Mouse (Mus musculus): Measurements from ENCODE around the gene Alg9.
"Not testable (repeated sequence)": the region's sequence is repeated elsewhere in the genome, so short reads cannot be mapped to it uniquely, and the experiment has no call there.

Alg9 gene

GRCm38 (mm10) chr9:50819716-50820115 is 44.9 kb downstream of the Alg9 start:
- DNase-seq: peak; percentile 40

DNA sequence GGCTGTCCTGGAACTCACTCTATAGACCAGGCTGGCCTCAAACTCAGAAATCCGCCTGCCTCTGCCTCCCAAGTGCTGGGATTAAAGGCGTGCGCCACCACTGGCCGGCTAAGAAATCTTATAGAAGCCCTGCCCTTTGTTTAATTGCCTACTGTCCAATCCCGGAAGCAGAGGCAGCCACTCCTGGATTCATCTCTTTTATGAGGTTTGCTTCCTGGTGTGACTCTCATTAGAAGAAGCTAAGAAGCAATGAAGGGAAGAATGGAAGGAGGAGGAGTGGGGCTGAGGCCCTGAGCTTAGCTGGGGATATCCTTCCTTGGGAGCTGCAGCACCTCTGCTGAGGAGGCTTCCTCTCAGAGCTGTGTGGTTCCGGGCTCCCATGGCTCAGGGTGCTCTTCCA is 46.8 kb downstream of the Alg9 start:
- no peak for DNase-seq

DNA sequence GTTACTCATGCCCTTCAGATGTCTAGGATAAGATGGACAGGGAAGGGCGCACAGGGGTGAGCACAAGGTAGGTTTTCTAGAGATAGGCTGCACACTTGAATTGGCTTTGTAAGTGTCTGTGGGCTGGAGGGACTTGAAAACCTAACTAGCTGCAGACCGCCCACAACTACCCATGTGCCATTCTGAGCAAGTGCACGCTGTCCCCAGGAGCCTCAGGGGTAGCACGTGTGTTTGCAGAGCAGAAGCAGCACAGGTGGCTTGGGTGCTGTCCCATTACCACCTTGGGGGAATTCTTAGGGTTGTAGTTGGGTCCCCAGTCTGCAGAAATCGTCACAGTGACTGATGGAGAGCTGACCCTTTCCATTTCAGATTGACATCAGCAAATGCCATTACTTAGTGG is 47.4 kb downstream of the Alg9 start:
- DNase-seq: no peak

DNA sequence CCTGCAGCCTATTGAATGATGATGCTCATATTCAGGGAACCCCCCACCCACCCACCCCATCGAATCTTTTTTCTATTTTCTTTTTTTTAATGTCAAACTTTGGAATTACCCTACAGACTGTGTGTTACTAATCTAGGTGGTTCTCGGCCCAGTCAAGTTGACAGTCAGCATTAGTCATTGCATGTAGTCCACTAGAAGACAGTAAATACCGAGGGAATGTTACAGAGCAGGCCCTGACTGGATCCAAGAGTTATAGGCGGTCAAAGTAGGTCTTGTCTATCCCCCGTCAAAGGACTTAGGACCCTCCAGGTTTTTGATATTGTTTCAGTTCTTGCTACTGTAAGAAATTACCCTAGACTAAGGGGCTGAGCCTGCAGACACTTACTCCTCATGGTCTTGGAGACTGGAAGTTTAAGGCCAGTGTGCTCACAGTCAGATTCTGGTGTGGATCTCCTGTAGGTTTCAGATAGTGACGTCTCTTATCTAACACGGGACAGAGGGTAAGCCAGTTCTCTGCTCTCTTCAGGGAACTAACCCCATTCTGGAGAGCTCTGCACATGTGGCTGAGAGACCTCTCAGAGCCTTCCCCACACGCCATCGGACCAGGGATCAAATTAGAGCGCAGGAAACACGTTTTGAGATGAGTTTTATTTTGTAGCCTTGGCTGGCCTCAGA is 49.1 kb downstream of the Alg9 start:
- DNase-seq: no peak

GRCm38 (mm10) chr9:50831514-50831913 is 56.7 kb downstream of the Alg9 start:
- no peak for DNase-seq

GRCm38 (mm10) chr9:50832162-50832561 is 57.3 kb downstream of the Alg9 start:
- DNase-seq: peak; percentile 41

GRCm38 (mm10) chr9:50832582-50832981 is 57.8 kb downstream of the Alg9 start:
- DNase-seq: not testable (repeated sequence)

DNA sequence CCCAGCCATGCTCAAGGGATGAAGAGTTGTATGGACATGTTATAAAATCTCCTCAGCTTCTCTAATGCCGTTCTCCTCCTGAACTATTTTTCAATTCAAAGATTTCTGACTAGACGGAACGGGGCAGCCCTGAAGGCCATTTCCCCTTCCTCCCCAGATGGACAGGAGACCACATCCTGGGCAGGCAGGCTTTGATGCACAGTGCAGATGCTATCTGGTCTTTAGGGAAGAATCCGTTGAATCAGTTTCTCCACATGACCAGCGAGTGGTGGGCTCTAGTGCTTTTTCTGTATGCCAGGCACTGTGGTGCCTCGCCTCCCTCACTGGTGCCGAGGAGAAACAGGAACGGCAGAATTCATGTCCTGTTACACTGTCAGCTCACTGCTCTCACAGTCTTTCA is 59.0 kb downstream of the Alg9 start:
- DNase-seq: no peak

DNA sequence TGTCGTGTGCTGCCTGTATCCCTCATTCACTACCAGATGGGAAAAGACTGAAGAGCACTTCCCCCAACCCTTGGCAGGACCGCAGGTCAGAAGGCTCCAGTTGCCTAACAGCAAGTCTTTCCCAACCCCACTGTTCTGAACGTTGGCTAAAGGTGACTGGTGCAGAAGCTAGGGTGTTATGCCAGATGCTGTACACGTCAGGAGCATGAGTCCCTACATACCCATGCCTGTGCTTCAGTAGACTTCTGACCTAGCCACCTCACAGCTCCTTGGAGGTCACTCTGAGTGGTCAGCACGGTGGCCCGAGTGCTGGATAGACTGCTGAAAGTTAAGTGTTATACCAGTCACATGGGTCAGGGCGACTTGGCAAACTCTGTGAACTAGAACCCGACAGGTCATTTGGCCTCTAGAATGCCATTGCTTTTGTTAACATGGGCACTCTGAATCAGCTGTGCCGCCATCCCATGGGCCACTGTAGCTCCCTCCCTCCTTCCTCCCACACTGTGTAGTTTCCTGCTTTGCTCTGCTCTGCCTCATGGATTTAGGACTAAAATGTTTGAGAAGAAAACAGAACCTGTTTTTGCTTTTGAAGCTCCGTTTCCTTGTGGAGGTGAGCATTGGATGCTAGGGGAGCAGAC is 60.4 kb downstream of the Alg9 start:
- DNase-seq: no peak

DNA sequence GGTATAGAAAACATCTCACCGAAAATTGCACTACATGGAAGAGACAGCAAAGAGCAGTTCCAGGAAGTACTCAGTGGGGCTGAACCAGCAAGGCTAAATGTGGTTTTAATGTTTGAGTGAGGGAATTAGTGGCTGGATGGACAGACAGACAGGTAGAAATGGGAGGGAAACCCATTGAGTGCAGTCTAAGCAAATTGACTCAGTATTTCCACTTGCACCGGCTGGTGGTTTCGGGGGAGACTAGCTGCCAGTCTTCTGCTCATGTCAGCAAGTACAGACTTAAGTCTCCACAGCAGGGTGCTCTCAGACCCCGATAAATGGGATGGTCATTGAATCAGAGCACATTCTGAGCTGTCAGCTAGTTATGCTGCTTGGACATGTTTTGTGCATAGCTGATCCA is 61.3 kb downstream of the Alg9 start:
- DNase-seq: no peak

DNA sequence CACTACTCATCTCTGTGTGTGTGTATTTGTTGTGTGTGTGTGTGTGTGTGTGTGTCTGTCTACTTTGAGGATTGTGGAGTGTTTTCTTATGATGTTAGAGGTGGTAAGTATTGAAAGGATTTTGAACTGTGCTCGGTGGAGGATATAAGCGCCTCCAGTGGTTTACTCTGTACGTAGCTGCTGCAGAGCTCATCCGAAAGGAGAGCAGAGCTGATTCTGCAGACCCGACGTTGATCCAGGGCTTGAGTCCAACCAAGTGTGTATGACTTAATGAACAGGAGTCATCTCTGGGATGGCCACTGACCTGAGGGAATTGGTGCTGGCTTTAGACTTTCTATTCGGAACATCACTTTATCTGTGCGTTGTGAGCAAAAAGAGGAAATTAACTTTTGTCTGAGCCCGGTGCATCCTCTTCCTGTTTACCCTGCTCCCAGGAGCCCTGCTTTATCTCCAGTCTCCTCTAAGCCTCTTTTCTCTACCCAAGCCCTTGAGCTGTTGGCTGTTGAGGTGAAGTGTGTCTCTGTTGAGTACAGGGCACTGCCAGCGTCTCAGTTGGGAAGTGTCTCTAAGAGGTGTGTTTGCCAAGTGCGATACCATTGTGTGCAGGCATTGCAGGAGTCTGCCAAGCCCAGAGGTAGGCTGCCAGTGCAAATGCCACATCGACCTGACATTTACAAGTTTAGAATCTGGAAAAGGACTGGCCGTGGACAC is 66.4 kb downstream of the Alg9 start:
- DNase-seq: no peak

DNA sequence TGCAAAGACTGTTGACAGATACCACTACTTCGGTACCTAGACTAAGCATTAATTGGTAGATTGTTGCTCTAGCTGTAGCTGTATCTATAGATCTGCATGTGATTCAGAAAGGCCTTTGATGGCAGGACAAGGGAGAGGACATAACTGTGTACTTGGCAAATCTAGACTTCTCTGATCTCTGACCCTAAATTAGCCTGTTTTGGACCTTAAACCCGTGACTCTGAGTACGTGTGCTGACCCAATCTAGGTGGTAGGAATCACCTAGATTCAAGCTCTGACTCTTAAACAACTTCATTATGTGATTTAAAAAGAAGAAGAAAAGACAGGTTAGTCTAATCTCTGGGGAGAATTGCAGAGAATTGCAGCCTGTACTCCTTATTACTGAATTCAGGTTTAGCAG is 70.3 kb downstream of the Alg9 start, which contains the start of gene Ppp2r1b:
Gene Ppp2r1b, plus strand, starts transcription at position 221 of the 400 bp plus-strand sequence.
- DNase-seq: no peak

DNA sequence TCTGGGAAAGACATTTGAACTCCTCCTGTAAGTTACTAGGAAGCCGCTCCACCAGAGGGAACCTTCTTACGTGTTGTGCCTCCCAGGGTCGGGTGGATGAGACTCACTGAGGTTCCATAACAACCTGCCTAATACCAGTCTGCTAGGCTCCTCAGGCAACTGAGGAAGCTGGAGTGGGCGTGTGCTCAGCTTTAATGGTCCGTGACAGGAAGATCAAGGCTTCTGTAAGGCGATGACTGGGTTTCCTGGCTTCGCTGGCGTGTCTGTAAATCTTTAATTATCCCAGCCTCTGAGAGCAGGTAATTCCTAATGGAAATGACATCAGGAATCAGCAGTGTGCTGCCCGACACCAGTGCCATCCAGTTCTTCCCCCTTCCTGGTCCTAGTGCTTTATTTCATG is 70.7 kb downstream of the Alg9 start:
- no peak for DNase-seq

- DNase-seq: no peak
Measured at GRCm38 (mm10) chr9:50847133-50847532, 72.3 kb downstream of the Alg9 start.

- no peak for DNase-seq
Measured at GRCm38 (mm10) chr9:50847606-50848368, 73.0 kb downstream of the Alg9 start.

DNA sequence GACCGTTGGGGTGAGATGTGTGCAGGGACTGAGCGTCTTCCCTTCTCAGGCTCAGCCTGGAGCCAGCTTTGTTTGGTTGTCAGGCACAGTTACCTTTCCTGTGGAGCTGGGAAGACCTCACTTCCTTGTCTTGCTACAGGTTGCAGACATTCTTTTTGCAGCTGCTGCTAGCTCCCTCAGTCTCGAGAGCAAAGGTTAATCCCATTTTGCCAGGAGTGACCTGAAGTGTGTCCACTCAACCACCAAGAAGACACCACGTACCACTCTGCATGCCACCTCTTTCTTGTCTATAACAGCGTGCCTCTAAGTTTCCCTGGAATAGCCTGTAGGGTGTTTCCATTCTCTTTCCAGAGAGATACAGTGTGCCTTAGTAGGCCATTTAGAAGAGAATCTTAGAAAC is 74.0 kb downstream of the Alg9 start:
- DNase-seq: no peak

GRCm38 (mm10) chr9:50849249-50849648 is 74.4 kb downstream of the Alg9 start:
- peak; percentile 81 for DNase-seq

- no peak for DNase-seq
Measured at GRCm38 (mm10) chr9:50849755-50850154, 74.9 kb downstream of the Alg9 start.

- DNase-seq: no peak
Measured at GRCm38 (mm10) chr9:50850271-50850670, 75.5 kb downstream of the Alg9 start.

GRCm38 (mm10) chr9:50850713-50851112 is 75.9 kb downstream of the Alg9 start:
- DNase-seq: no peak

- no peak for DNase-seq
Measured at GRCm38 (mm10) chr9:50852634-50853349, 78.0 kb downstream of the Alg9 start.

DNA sequence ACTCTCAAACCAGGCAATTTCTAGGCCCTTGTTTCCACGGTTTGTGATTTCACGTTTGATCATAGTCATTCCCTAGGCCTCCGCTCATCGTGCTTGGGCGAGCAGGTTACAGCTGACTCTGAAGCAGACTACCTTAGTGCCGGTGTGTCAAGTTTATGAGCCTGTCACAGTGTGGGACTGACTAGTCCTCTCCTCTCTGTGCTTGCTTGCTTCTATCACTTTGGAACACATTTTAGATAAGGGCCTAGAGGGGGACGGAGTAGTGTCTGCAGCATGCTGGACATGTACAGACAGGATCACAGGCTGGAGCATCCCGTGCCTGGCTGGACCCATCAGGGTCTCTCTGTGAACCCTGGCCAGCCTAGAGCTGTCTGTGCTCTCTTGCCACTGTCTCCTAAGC is 79.6 kb downstream of the Alg9 start:
- no peak for DNase-seq
